Mouse (Mus musculus) adrenal gland, adult (tissue): ENCODE results near the gene Wscd2.

Source experiments
- DNase-seq, 2 experiments: peaks; one replicate each; pipeline ENCODE4 v3.0.0; 2022 to 2023; ENCODE audit warnings: low spot score in 1 of 2; ENCODE audit not compliant: inconsistent age in 2 of 2

The Wscd2 gene

DNA sequence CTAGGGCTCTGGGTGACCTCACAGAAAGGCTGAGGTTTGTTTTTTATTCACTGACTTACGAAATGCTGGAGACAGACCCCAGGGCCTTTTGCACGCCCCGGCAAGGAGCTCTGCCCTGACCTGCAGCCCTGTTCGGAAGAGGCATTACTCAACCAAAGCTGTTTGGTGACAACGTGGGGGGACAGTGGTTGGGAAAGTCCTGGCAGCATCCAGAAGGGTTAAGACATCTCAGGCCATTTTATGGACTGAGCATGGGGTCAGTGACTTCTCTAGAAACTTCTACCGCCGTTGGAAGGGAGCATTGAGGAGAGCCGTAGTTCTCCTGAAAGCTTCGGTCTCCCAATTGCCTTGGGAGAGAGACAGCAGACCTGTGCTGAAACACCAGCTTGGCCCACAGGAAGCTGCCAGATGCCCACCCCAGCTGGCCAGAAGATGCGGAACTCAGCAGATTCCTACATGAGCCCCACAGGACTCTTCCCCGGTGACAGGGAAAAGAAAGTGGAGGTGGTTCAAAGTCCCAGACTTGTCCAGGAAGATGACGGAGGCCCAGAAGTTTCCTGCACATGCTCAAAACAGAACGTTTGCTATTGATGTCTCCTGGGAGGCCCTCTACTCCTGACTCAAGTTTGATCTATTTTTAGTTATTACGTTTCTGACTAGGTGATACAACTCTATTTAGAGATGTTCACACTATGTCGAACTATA is 145.9 kb downstream of the Wscd2 start:
- peak in 1 of 2 experiments; percentile 59 for DNase-seq

DNA sequence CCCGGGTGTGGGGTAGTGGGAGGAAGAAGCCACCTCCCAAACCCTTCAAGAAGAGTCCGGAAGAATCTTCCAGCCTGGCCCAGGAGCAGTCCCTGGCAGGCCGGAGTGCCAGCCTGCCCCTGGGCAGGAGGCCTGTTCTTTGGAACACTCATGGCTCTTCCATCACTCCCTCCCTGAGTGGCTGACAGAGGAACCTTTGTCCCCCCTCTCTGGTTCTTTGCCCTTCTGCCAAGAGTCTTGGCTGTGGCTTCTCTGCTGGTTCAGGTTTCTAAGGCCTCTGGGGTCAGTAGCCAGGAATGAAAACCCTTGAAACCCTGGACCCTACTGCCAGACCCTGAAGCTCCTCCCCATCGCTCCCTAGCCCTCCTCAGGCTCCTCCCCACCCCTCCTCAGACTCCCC is 147.5 kb downstream of the Wscd2 start:
- DNase-seq, result no peak

DNA sequence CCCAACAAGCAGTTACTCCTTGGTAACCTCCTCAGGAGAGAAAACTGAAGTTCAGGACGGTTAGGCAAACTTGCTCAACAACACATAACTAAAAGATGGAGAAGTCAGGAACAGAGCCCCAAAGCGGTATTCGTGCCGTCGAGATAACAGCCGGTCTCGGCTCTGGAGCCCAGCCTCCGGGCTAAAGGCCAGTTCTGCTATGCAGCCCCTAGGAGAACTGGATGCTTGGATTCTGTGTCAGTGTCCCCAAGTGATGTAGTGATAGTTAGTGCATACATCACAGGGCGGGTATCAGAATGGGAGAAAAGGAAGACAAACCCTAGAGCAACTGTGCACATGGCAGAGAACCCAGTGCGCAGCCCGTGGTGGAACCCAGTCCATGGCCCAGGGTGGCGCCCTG is 147.9 kb downstream of the Wscd2 start:
- DNase-seq, result no peak

DNA sequence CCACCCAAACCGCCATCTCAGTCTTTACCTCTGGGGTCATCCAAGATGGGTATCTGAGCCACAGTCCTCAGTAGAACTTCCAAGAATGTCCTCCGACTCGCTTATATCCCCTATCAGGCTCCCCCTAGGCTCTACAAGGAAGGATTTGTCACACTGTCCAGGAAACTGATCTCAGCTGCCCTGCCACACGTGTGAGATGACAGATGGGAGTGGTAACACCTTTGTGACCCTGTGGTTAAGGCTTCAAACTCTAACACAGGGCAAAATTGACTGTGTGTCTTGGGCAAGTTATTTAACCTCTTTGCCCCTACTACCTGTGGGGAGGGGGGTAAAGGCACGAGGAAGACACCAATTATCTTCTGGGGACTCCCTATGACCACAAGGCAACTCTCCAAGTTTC is 149.0 kb downstream of the Wscd2 start:
- no peak for DNase-seq
